Comparison of ENCODE assay signal across 8 mouse cellular contexts in genomic region chr19:5688200-5689087, GRCm38 (mm10). TPM values are rescaled to one million over a fixed set of nuclear protein-coding genes. Genes with fewer than 3 reads are reported as not detected.
DNase-seq lines count a peak whose midpoint lies in the region; ATAC-seq and TF ChIP-seq lines count a peak whose summit lies in the region.

TSS of gene Map3k11 (plus strand) at chr19:5688742.
TSS of gene Pcnx3 (minus strand) at chr19:5688908.

- peak within 1 kb of the TSS; percentile 79 for H3K27ac ChIP-seq in CH12.LX (ENCODE audit: insufficient read depth, low read depth)
- peak within 1 kb of the TSS; percentile 82 for H3K27ac ChIP-seq in forebrain, embryonic 11.5 days (ENCODE audit: low read depth, low read length)
- H3K27ac ChIP-seq in heart, embryonic 16.5 days (ENCODE audit: low read length) = peak within 1 kb of the TSS; percentile 94
- peak within 1 kb of the TSS; percentile 95 for H3K27ac ChIP-seq in liver, embryonic 15.5 days (replicated peaks)
- peak within 1 kb of the TSS; percentile 79 for H3K27ac ChIP-seq in neural tube, embryonic 12.5 days

- no peak for TF ChIP-seq EP300 in CH12.LX (IDR thresholded peaks at IDR 0.05; ENCODE audit: low read length)

- peak within 1 kb of the TSS; percentile 98 for H3K9ac ChIP-seq in CH12.LX (ENCODE audit: insufficient read depth, low read depth)
- H3K9ac ChIP-seq in forebrain, embryonic 11.5 days (ENCODE audit: low read length) = peak within 1 kb of the TSS; percentile 86
- peak within 1 kb of the TSS; percentile 89 for H3K9ac ChIP-seq in heart, embryonic 16.5 days (ENCODE audit: low read length)
- H3K9ac ChIP-seq in liver, embryonic 15.5 days = peak within 1 kb of the TSS; percentile 90
- peak within 1 kb of the TSS; percentile 95 for H3K9ac ChIP-seq in neural tube, embryonic 12.5 days

- peak within 1 kb of the TSS; percentile 92 for H3K4me2 ChIP-seq in CH12.LX (ENCODE audit: insufficient read depth, low read depth, poor library complexity, severe bottlenecking)
- peak within 1 kb of the TSS; percentile 99 for H3K4me2 ChIP-seq in forebrain, embryonic 11.5 days (ENCODE audit: low read depth, low read length, severe bottlenecking)
- H3K4me2 ChIP-seq in heart, embryonic 16.5 days (ENCODE audit: low read depth, low read length) = peak within 1 kb of the TSS; percentile 99
- H3K4me2 ChIP-seq in liver, embryonic 15.5 days = peak within 1 kb of the TSS; percentile 99
- peak within 1 kb of the TSS; percentile 100 for H3K4me2 ChIP-seq in neural tube, embryonic 12.5 days (replicated peaks)

- no peak for TF ChIP-seq CTCF in CH12.LX (conservative IDR thresholded peaks at IDR 0.05 in 1 of 2, IDR thresholded peaks at IDR 0.05 in 1 of 2; ENCODE audit: low read depth in 2 of 2, low read length in 2 of 2)

- peak; percentile 76 for TF ChIP-seq POLR2A in CH12.LX (IDR thresholded peaks at IDR 0.05; ENCODE audit: low read depth, low read length)

- H3K27me3 ChIP-seq in CH12.LX (replicated peaks) = no peaks in the 10 kb centered on the region
- no peaks in the 10 kb centered on the region for H3K27me3 ChIP-seq in forebrain, embryonic 11.5 days (ENCODE audit: control insufficient read depth, insufficient read depth, low read length)
- H3K27me3 ChIP-seq in heart, embryonic 16.5 days (ENCODE audit: control insufficient read depth, insufficient read depth, low read length) = no peaks in the 10 kb centered on the region
- H3K27me3 ChIP-seq in liver, embryonic 15.5 days = no peaks in the 10 kb centered on the region
- H3K27me3 ChIP-seq in neural tube, embryonic 12.5 days (replicated peaks) = no peaks in the 10 kb centered on the region

- peak within 1 kb of the TSS; percentile 81 to 95 (median 83) for H3K4me3 ChIP-seq in CH12.LX (replicated peaks in 1 of 3; ENCODE audit: low read depth in 2 of 3, low read length in 2 of 3, poor library complexity in 1 of 3)
- peak within 1 kb of the TSS; percentile 62 for H3K4me3 ChIP-seq in forebrain, embryonic 11.5 days (ENCODE audit: low read depth, low read length)
- peak within 1 kb of the TSS; percentile 77 for H3K4me3 ChIP-seq in heart, embryonic 16.5 days (ENCODE audit: low read length)
- peak within 1 kb of the TSS; percentile 84 for H3K4me3 ChIP-seq in liver, embryonic 15.5 days (replicated peaks)
- peak within 1 kb of the TSS; percentile 96 for H3K4me3 ChIP-seq in neural tube, embryonic 12.5 days

- in situ Hi-C loops in CH12.LX (cut with MboI; ENCODE audit: low pct_ligation_motif_present, low pct_unique_long_range_greater_than_20kb, low sequenced_read_pairs) = no loop called here

- DNase-seq in CH12.LX (ENCODE audit: extremely low read depth) = peak; percentile 99
- DNase-seq in c-Kit-positive CD71-positive TER-119-negative erythroid progenitor cells, embryonic 14.5 days (ENCODE audit: low read depth) = peak; percentile 98
- peak; percentile 95 for DNase-seq in forebrain, embryonic 11.5 days (ENCODE audit: low spot score)
- peak; percentile 98 to 99 for DNase-seq in kidney, postnatal 36 days
- peak; percentile 100 for DNase-seq in telencephalon, adult 2 months (ENCODE audit: low read depth, low spot score)

- dilution Hi-C loops in CH12.LX (cut with MboI; ENCODE audit: extremely low pct_ligation_motif_present, extremely low pct_unique_long_range_greater_than_20kb, low sequenced_read_pairs) = no loop called here

- peaks cover 23 to 37% of the 10 kb centered on the region in 2 experiments for H3K4me1 ChIP-seq in CH12.LX (ENCODE audit: control insufficient read depth in 1 of 2, insufficient read depth in 2 of 2)
- H3K4me1 ChIP-seq in forebrain, embryonic 11.5 days (replicated peaks; ENCODE audit: control insufficient read depth, insufficient read depth, low read length) = peaks cover 29% of the 10 kb centered on the region
- H3K4me1 ChIP-seq in heart, embryonic 16.5 days (ENCODE audit: control insufficient read depth, insufficient read depth, low read length) = peaks cover 21% of the 10 kb centered on the region
- H3K4me1 ChIP-seq in liver, embryonic 15.5 days (replicated peaks) = peaks cover 82% of the 10 kb centered on the region
- H3K4me1 ChIP-seq in neural tube, embryonic 12.5 days = peaks cover 43% of the 10 kb centered on the region

- TF ChIP-seq RAD21 in CH12.LX (IDR thresholded peaks at IDR 0.05; ENCODE audit: low read depth, low read length) = no peak

- peaks cover 35% of the 10 kb centered on the region for H3K79me2 ChIP-seq in CH12.LX (replicated peaks; ENCODE audit: control insufficient read depth, extremely low read depth, insufficient read depth, poor library complexity, severe bottlenecking)

- H3K9me3 ChIP-seq in CH12.LX (replicated peaks; ENCODE audit: low read length) = no peaks in the 10 kb centered on the region
- no peaks in the 10 kb centered on the region for H3K9me3 ChIP-seq in forebrain, embryonic 11.5 days (ENCODE audit: control insufficient read depth, low read length)
- H3K9me3 ChIP-seq in heart, embryonic 16.5 days (replicated peaks; ENCODE audit: control insufficient read depth, low read length) = no peaks in the 10 kb centered on the region
- H3K9me3 ChIP-seq in liver, embryonic 15.5 days (replicated peaks) = no peaks in the 10 kb centered on the region
- H3K9me3 ChIP-seq in neural tube, embryonic 12.5 days = no peaks in the 10 kb centered on the region

- under 1% methylated on average over 67 of the region's 69 CpGs for WGBS in forebrain, embryonic 11.5 days
- WGBS in heart, embryonic 16.5 days = under 1% methylated on average over 69 of the region's 69 CpGs
- WGBS in liver, embryonic 15.5 days (ENCODE audit: insufficient replicate concordance) = under 1% methylated on average over 69 of the region's 69 CpGs
- WGBS in neural tube, embryonic 12.5 days = under 1% methylated on average over 69 of the region's 69 CpGs

- peak; percentile 90 for ATAC-seq in forebrain, embryonic 11.5 days (replicated peaks; ENCODE audit: low FRiP score)
- peak; percentile 86 for ATAC-seq in heart, embryonic 16.5 days (replicated peaks; ENCODE audit: extremely low read depth, insufficient read depth, low FRiP score)
- peak; percentile 82 for ATAC-seq in liver, embryonic 15.5 days (ENCODE audit: insufficient read depth)
- peak; percentile 94 for ATAC-seq in neural tube, embryonic 12.5 days (ENCODE audit: low FRiP score, low read depth)

- H3K36me3 ChIP-seq in CH12.LX (replicated peaks in 1 of 2; ENCODE audit: control insufficient read depth in 1 of 2, insufficient read depth in 1 of 2, low read length in 1 of 2) = peaks cover 47 to 67% of the 10 kb centered on the region in 2 experiments
- H3K36me3 ChIP-seq in forebrain, embryonic 11.5 days (ENCODE audit: control insufficient read depth, insufficient read depth, low read length) = peaks cover 9% of the 10 kb centered on the region
- peaks cover 27% of the 10 kb centered on the region for H3K36me3 ChIP-seq in heart, embryonic 16.5 days (ENCODE audit: control insufficient read depth, insufficient read depth)
- peaks cover 62% of the 10 kb centered on the region for H3K36me3 ChIP-seq in liver, embryonic 15.5 days (replicated peaks)
- H3K36me3 ChIP-seq in neural tube, embryonic 12.5 days = peaks cover 55% of the 10 kb centered on the region

TF ChIP-seq in CH12.LX, 34 proteins besides CTCF, POLR2A, EP300 and RAD21 (continues in another document):
- TF ChIP-seq IRF4 (IDR thresholded peaks at IDR 0.05; ENCODE audit: low read depth, low read length) = peak; percentile 34; the same call in 1 of the 2 replicates
- TF ChIP-seq ZKSCAN1 (IDR thresholded peaks at IDR 0.05; ENCODE audit: borderline replicate concordance, low read depth, low read length) = no peak
- peak; percentile 94 for TF ChIP-seq KAT2A (IDR thresholded peaks at IDR 0.05; ENCODE audit: insufficient replicate concordance, low read length)
- 0 out of 2 replicates have a peak, but pooled peaks have one; percentile 68 for TF ChIP-seq E2F4 (IDR thresholded peaks at IDR 0.05; ENCODE audit: insufficient replicate concordance, low read depth, low read length)
- peak; percentile 54 for TF ChIP-seq BHLHE40 (IDR thresholded peaks at IDR 0.05; ENCODE audit: low read depth, low read length)
- TF ChIP-seq SIN3A (IDR thresholded peaks at IDR 0.05; ENCODE audit: low read length) = peak; percentile 99
- no peak; the same call in 1 of the 2 replicates for TF ChIP-seq TBP (conservative IDR thresholded peaks at IDR 0.05; ENCODE audit: low read depth, low read length)
- no peak for TF ChIP-seq POLR2AphosphoS2 (IDR thresholded peaks at IDR 0.05; ENCODE audit: low read depth, low read length)
- peak; percentile 94 for TF ChIP-seq CHD2 (IDR thresholded peaks at IDR 0.05; ENCODE audit: low read length)
- TF ChIP-seq ETS1 (conservative IDR thresholded peaks at IDR 0.05; ENCODE audit: low read depth, low read length) = peak; percentile 49; the same call in 1 of the 2 replicates
- peak; percentile 37; the same call in 1 of the 2 replicates for TF ChIP-seq NELFE (IDR thresholded peaks at IDR 0.05; ENCODE audit: low read depth, low read length)
- TF ChIP-seq MAX (IDR thresholded peaks at IDR 0.05; ENCODE audit: low read length) = peak; percentile 65; the same call in 1 of the 2 replicates
- TF ChIP-seq MAZ (IDR thresholded peaks at IDR 0.05; ENCODE audit: low read depth, low read length) = 0 out of 2 replicates have a peak, but pooled peaks have one; percentile 7
- TF ChIP-seq JUN (IDR thresholded peaks at IDR 0.05; ENCODE audit: insufficient read depth, low read depth, low read length) = peak; percentile 55; the same call in 1 of the 2 replicates
- TF ChIP-seq ZMIZ1 (IDR thresholded peaks at IDR 0.05; ENCODE audit: low read depth, low read length) = peak; percentile 52; the same call in 1 of the 2 replicates

RNA-seq across cellular contexts. Expression of gene Map3k11, which starts in this region (rescaled TPM):
- total RNA-seq in CH12.LX (2012; rRNA removed) (16.0 and 17.6 TPM in 2 replicates), CH12.LX (2014; rRNA removed) (4.8 and 6.0 TPM in 2 replicates)
- 13.5 and 14.2 TPM in 2 replicates for polyA plus RNA-seq in CH12.LX (2012; ENCODE audit: insufficient read length, low read depth)
- polyA plus RNA-seq in forebrain, embryonic 11.5 days (2014; fragmentation: Nextera tagmentation; extraction: Ambion mirVana) = 20.4 and 21.7 TPM in 2 replicates
- polyA plus RNA-seq in heart, embryonic 16.5 days (2015; fragmentation: Nextera tagmentation; extraction: Ambion mirVana) = 24.4 and 26.8 TPM in 2 replicates
- polyA plus RNA-seq in liver, embryonic 15.5 days (2015; fragmentation: Nextera tagmentation; extraction: Ambion mirVana) = 16.8 and 18.4 TPM in 2 replicates
- 22.4 and 28.9 TPM in 2 replicates for polyA plus RNA-seq in neural tube, embryonic 12.5 days (2016; fragmentation: Nextera tagmentation; extraction: Ambion mirVana)

RNA-seq across cellular contexts. Expression of gene Pcnx3, which starts in this region (rescaled TPM):
- total RNA-seq in CH12.LX (2012; rRNA removed) = 27.2 and 28.6 TPM in 2 replicates
- total RNA-seq in CH12.LX (2014; rRNA removed) = 5.1 and 7.1 TPM in 2 replicates
- polyA plus RNA-seq in CH12.LX (2012; ENCODE audit: insufficient read length, low read depth) = 28.3 and 34.5 TPM in 2 replicates
- 34.1 and 37.7 TPM in 2 replicates for polyA plus RNA-seq in forebrain, embryonic 11.5 days (2014; fragmentation: Nextera tagmentation; extraction: Ambion mirVana)
- polyA plus RNA-seq in heart, embryonic 16.5 days (2015; fragmentation: Nextera tagmentation; extraction: Ambion mirVana) = 11.5 and 13.4 TPM in 2 replicates
- polyA plus RNA-seq in liver, embryonic 15.5 days (2015; fragmentation: Nextera tagmentation; extraction: Ambion mirVana) = 9.2 and 12.1 TPM in 2 replicates
- polyA plus RNA-seq in neural tube, embryonic 12.5 days (2016; fragmentation: Nextera tagmentation; extraction: Ambion mirVana) = 30.3 and 32.4 TPM in 2 replicates

Comparison
In these comparisons a context has a peak if more than half of its experiments do, and no peak if none do; other contexts are left out.
1. Peak in every context shown above with its lines: DNase-seq, ATAC-seq, H3K4me3 ChIP-seq and H3K27ac ChIP-seq.